Mouse (Mus musculus): ENCODE measurements around the gene Matk.

Gene Matk

DNA sequence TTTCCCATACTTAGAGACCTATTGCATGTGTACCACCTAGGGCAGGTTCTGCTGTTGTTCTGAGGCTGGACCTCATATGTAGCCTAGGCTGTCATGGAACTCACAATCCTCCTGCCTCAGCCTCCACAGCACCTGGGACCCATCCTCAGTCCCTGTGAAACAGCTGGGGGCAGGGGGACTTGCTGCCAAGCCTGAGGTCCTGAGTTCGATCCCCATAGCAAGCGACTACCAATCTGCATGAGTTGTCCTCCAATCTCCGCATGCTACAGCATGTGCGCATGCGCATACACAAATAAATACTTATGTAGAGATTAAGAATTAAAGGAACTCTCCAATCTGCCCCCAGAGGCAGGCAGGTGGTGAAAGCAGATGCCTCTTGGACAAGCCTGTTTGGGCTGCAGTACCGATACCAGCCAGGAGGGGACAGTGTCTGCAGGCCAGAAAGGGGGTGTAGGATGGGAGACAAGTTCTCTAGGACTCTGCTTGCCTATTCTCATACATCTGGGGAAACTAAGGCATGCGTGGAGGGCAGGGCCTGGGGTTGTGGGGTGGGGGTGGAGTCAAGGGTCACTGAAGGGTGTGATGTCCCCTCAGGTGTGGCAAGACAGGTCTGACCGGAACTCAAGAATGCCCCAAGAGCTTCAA is 34.9 kb downstream of the Matk start:
- DNase-seq, result peak; percentile 90

- DNase-seq, result peak; percentile 86
These were observed 35.9 kb downstream of the Matk start for GRCm38 (mm10) chr10:81288601-81289000.

- peak; percentile 81 for DNase-seq
These were observed 36.5 kb downstream of the Matk start for GRCm38 (mm10) chr10:81289278-81289677.

- DNase-seq, result no peak
These were observed 37.1 kb downstream of the Matk start for GRCm38 (mm10) chr10:81289811-81290210.

- peak; percentile 67 for DNase-seq
These were observed 38.1 kb downstream of the Matk start for GRCm38 (mm10) chr10:81290698-81291460.

DNA sequence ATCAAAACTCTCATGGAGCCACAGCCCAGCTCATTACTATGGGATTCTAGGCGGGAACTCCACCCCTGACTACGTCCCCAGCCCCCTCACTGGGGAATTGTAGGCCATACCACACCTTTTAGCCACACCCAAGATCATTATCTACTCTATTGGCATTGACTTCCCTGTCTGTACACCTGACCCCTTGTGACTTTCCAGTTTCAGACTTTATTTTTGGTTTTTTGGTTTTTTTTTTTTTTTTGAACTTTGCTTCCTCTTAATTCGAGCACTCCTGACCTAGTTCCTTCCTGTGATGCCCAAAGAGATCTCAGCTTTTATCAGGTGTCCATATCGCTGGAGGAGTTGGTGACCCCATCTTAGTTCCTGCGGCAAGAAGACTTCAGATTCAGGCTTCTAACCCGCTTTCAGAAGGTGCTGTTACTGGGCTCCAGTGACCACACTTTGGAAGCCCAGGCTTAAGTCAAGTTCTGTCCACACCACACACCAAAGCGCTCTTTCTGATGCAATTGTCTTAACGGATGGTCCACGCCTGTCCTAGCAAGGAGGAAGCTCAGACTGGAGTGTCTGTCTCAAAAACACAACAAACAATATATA is 38.9 kb downstream of the Matk start, which contains the start of gene Tjp3:
Tjp3 (minus strand) TSS at position 71 of the 594 bp plus-strand sequence.
- DNase-seq, result no peak

- peak; percentile 99 for DNase-seq
These were observed 40.0 kb downstream of the Matk start, which contains the start of gene Pip5k1c for GRCm38 (mm10) chr10:81292554-81293333. Gene Pip5k1c (plus strand): TSS chr10:81292963.

- no peak for DNase-seq
These were observed 40.7 kb downstream of the Matk start for GRCm38 (mm10) chr10:81293334-81294030.

DNA sequence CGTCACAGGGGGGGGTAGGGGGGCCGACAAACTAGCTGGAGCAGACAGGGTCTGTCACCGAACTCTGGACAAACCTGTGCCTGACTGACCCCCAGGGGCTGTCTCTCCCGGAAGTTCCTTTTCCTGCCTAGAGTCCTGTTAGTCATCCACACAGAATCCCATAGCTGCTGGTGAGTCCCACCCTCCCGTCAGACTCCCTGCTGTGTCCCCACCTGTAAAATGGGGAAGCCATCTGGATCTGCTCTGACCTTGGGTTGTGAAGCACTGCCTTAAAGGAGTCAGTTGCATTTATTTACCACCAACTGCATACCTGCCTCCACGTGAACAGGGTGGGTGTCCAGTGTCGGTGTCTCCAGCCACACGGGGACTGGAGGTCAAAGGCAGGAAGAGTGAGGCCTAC is 41.7 kb downstream of the Matk start:
- DNase-seq, result no peak

GRCm38 (mm10) chr10:81295185-81295584 is 42.5 kb downstream of the Matk start:
- DNase-seq, result no peak

DNA sequence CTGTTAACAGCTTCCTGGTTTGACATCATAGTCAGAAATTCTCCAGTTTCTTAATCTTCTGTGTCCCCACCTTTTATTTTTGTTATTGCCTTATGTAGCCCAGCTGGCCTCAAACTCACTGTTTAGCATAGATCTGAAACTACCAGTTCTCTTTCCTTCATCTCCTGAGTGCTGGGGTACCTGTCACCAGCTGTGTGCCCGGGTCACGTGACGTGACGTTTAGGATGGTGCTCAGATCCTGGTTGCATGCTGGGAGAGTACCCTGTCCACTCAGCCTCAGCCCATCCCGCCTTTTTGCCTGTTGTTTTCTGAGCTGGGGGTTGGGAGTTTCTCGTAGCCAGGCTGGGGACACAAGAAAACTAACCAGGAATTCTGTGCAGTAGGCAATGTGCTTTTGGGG is 44.5 kb downstream of the Matk start:
- DNase-seq, result peak; percentile 78

DNA sequence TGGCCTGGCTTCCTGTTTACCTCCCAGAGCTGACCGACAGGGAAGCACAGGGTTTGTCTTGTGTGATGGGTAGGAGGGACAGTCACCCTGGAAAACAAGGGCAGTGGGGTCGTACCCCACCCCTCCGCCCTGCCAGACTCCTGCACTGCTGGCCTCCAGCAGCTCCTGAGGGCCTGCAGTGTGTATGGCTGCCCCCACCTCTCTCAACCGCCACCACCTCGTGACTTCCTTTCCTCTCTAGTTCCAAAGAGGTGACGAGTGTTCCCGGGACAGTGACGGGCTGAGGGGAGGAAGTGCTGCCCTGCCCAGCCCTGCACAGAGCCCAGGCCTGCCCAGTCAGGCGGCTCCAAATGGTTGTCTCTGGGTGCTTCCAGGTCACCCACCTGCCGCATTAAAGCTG is 45.1 kb downstream of the Matk start:
- DNase-seq, result peak; percentile 72

GRCm38 (mm10) chr10:81298369-81299100 is 45.8 kb downstream of the Matk start:
- peak; percentile 67 for DNase-seq

DNA sequence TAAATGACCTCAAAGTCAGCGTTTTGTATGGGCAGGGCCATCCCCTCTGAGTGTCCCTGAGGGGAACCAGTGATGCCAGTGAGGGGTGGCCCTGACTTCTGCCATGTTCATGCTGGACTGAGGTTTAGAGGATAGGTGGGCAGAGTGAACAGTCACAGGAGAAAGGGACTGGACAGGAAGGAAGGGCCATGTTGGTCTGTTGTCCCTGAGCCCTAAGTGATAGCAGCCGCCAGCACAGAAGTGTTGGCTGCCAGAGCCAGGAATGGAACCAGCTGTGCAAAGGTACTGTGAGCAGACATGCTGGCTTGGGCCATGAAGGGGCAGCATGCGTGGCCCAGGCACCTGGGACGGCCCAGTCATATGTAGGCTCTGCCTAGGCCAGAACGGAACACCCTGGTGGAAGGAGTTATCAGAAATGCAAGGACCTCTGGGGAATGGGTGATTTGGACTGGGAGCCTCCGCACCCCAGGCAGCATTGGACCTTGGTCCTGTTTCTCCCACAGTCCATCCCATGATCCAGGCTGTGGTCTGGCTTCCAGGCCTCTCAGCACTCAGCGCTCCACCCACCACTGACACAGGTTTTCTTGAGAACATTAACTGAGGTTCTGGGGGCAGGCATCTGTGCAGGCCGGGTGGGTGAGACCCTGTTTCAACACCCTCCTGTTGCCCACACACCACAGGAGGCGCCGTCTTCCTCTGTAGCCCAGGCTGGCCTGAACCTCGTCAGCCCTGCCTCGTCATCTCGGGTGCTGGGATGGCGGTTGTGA is 47.0 kb downstream of the Matk start:
- no peak for DNase-seq

DNA sequence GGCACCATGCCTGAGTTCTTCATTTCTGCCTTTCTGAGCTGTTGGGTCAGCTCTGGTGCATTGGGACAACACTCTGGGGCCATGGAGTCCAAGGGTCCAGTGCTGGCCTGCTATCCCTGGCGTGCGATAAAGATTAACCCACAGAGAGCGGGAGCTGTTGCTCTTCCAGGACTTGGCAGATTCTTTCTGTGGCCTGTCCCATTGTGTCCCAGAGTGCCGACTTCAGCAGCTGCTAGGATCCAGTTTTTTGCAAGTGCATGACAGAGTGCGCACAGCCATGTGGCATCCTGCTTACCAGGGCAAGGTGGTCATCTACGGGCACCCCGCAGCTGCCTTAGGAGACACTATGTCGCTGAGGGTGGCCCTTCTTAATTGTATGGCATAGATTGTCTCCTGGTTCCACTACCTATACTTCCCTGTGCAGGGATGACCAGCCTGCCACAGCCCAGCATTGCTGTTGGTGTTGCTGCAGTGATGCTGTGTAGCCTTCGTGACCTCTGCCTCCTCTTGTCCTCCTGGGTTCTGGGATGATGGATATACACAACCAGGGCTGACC is 47.7 kb downstream of the Matk start:
- DNase-seq, result no peak

DNA sequence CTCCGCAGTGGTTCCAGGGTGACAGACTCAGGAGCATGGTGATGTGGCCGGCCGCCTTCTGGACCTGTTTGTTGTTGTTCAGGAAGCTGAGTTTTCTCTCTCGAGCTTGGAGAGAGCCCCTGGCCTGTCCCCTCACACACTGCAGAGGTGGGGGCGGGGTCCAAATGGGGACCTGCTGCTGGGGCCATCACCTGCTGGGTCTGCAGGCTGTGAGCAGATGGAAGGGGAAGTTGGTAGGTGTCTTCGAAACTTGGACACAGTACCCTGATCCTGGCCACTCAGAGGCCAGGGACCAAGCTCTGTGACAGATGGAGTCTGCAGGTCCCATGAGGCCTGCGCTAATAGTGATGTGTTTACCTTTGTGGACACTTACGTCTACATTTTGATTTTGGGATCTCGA is 48.6 kb downstream of the Matk start:
- no peak for DNase-seq

DNA sequence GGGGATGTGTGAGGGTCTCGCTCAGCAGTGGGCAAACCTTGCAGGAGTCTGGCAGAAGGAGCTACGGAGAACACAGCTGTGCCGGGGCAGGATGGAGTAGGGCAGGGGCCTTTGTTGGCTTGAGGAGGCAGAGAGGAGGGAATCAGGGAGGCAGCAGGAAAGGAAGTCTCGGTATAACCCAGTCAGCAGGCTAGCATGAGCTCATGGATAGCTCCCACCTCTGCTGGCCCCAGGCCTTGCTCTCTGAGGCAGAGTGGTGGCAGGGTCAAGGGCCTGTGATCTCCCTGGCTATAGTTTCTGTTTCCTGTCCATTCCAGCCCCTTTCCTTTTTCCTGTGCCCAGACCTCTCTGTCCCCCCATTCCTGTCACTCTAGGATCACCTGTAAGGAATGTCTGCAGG is 49.6 kb downstream of the Matk start:
- DNase-seq, result no peak

- peak; percentile 53 for DNase-seq
These were observed 50.1 kb downstream of the Matk start for GRCm38 (mm10) chr10:81302781-81303218.

DNA sequence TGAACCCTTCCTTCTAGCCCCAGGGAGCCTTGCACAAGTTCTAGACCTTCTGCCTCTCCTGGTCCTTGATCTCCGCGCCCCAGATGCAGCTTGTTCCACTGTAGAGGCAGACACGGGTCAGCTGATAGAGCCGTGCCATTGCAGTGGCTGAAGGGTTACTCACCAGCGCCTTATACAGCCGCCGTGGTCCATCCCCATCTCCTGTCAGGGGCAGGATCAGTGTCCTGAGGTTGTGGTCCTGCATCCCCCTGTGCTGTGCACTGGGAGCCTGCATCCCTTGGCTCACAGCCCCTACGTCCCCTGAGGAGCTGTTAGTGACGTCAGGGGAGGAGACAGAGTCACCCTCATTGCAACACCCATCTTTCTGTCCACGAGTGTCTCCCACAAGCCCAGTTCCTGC is 50.5 kb downstream of the Matk start:
- DNase-seq, result peak; percentile 51

GRCm38 (mm10) chr10:81303761-81304160 is 51.0 kb downstream of the Matk start:
- peak; percentile 73 for DNase-seq

All from thymus, postnatal 4 days (tissue).